Mouse (Mus musculus) intestine, embryonic 14.5 days (tissue): ENCODE data around the gene Fbxo28. TPM values are rescaled to one million over a fixed set of nuclear protein-coding genes. Genes with fewer than 3 reads are reported as not detected.

Experiments
- ATAC-seq: fragments of 200-750 bp; cut with Nextera tagmentation; replicated peaks from 2 replicates; pipeline ENCODE4 v1.8.0; 2017; ENCODE audit warnings: low read depth, moderate number of reproducible peaks, moderate TSS enrichment, moderate library complexity; ENCODE audit not compliant: low FRiP score, low TSS enrichment
- DNase-seq: peaks from one replicate; pipeline ENCODE4 v3.0.0-alpha.2; 2018; ENCODE audit warnings: low spot score
- H3K27ac ChIP-seq: fragments of 300-500 bp; sonication (generic); 2 replicates; pipeline ENCODE4 v1.5.1; 2014; ENCODE audit warnings: low read depth, mild to moderate bottlenecking, control low read depth
- H3K27me3 ChIP-seq: fragments of 300-500 bp; sonication (generic); replicated peaks from 2 replicates; pipeline ENCODE4 v1.6.1; 2014; ENCODE audit warnings: low read length, control low read depth; ENCODE audit not compliant: control insufficient read depth, insufficient read depth
- H3K36me3 ChIP-seq: fragments of 300-500 bp; sonication (generic); 2 replicates; pipeline ENCODE4 v1.6.1; 2014; ENCODE audit warnings: low read length, control low read depth; ENCODE audit not compliant: control insufficient read depth, insufficient read depth
- H3K4me1 ChIP-seq: fragments of 300-500 bp; sonication (generic); replicated peaks from 2 replicates; pipeline ENCODE4 v1.6.1; 2014; ENCODE audit warnings: low read length, control low read depth, mixed read lengths; ENCODE audit not compliant: control insufficient read depth, insufficient read depth
- H3K4me2 ChIP-seq: fragments of 300-500 bp; sonication (generic); 2 replicates; pipeline ENCODE4 v1.6.1; 2014; ENCODE audit warnings: low read length
- H3K4me3 ChIP-seq: fragments of 300-500 bp; sonication (generic); 2 replicates; pipeline ENCODE4 v1.5.1; 2014; ENCODE audit warnings: low read depth, low read length, control low read depth, mixed read lengths
- H3K9ac ChIP-seq: fragments of 300-500 bp; sonication (generic); 2 replicates; pipeline ENCODE4 v1.6.1; 2014; ENCODE audit warnings: mild to moderate bottlenecking, low read length
- H3K9me3 ChIP-seq: fragments of 300-500 bp; sonication (generic); 2 replicates; pipeline ENCODE4 v1.6.1; 2016; ENCODE audit warnings: low read length, control low read depth; ENCODE audit not compliant: control insufficient read depth
- WGBS: fragments of 180-500 bp; shearing (Covaris S2); extraction: QIAGEN DNeasy Blood & Tissue Kit; methylation state at CpG from one replicate; pipeline ENCODE4 v1.1.7; 2014; 5-methylcytosine and 5-hydroxymethylcytosine counted together
- polyA plus RNA-seq: library from polyadenylated mRNA; unstranded; fragments of >200 nt; fragmentation: Nextera tagmentation; extraction: Ambion mirVana; gene quantifications from 2 replicates; pipeline ENCODE4 v1.2.1, GENCODE M21; 2014

Fbxo28 gene
- polyA plus RNA-seq, 1 experiment from 2014 or later: 22.6 TPM

- WGBS: 82% methylated on average over 2 of the region's 2 CpGs
- H3K27me3 ChIP-seq: no peaks in the 10 kb centered on the region
- ATAC-seq: no peak
These were observed 31.1 kb downstream of the Fbxo28 start for GRCm38 (mm10) chr1:182310316-182310715.

GRCm38 (mm10) chr1:182309403-182309802 is 32.0 kb downstream of the Fbxo28 start:
- Histone ChIP-seq H3K4me1 (no peaks in the 10 kb centered on the region), H3K27ac (no peak overlapping the region), H3K9ac (no peak overlapping the region), H3K36me3 (peaks cover 8% of the 10 kb centered on the region), H3K9me3 (0 out of 2 replicates have a peak, but pooled peaks cover 4% of the 10 kb centered on the region), H3K4me3 (no peak overlapping the region), H3K4me2 (no peak overlapping the region), H3K27me3 (no peaks in the 10 kb centered on the region)
- no peak for DNase-seq
- WGBS: 83% methylated on average over 5 of the region's 5 CpGs
- no peak for ATAC-seq

More at GRCm38 (mm10) chr1:182310316-182310715, 31.1 kb downstream of the Fbxo28 start:
- Histone ChIP-seq H3K4me1 (no peaks in the 10 kb centered on the region), H3K27ac (no peak overlapping the region), H3K9me3 (0 out of 2 replicates have a peak, but pooled peaks cover 4% of the 10 kb centered on the region), H3K36me3 (peaks cover 17% of the 10 kb centered on the region), H3K9ac (no peak overlapping the region), H3K4me2 (no peak overlapping the region), H3K4me3 (no peak overlapping the region)
- no peak for DNase-seq

- Histone ChIP-seq H3K36me3 (no peaks in the 10 kb centered on the region), H3K4me1 (no peaks in the 10 kb centered on the region), H3K4me3 (no peak overlapping the region), H3K9me3 (no peaks in the 10 kb centered on the region), H3K27me3 (no peaks in the 10 kb centered on the region), H3K4me2 (no peak overlapping the region), H3K27ac (no peak overlapping the region), H3K9ac (no peak overlapping the region)
- 84% methylated on average over 5 of the region's 5 CpGs for WGBS
- no peak for DNase-seq
- ATAC-seq: no peak
These were observed 38.5 kb downstream of the Fbxo28 start for GRCm38 (mm10) chr1:182302916-182303315.

GRCm38 (mm10) chr1:182302176-182302870 is 39.1 kb downstream of the Fbxo28 start:
- no peak overlapping the region for H3K27ac ChIP-seq
- 83% methylated on average over 6 of the region's 6 CpGs for WGBS

GRCm38 (mm10) chr1:182297821-182298220 is 43.6 kb downstream of the Fbxo28 start:
- no peak for ATAC-seq
- H3K4me2 ChIP-seq: no peak overlapping the region
- WGBS: 88% methylated on average over 5 of the region's 5 CpGs

More at GRCm38 (mm10) chr1:182302176-182302870, 39.1 kb downstream of the Fbxo28 start:
- H3K27me3 ChIP-seq: no peaks in the 10 kb centered on the region
- DNase-seq: no peak
- no peaks in the 10 kb centered on the region for H3K36me3 ChIP-seq
- no peak overlapping the region for H3K4me3 ChIP-seq
- H3K9me3 ChIP-seq: no peaks in the 10 kb centered on the region
- no peak overlapping the region for H3K4me2 ChIP-seq
- H3K4me1 ChIP-seq: no peaks in the 10 kb centered on the region
- H3K9ac ChIP-seq: no peak overlapping the region
- ATAC-seq: no peak

GRCm38 (mm10) chr1:182297246-182297645 is 44.2 kb downstream of the Fbxo28 start:
- Histone ChIP-seq H3K9ac (no peak overlapping the region), H3K36me3 (no peaks in the 10 kb centered on the region), H3K4me2 (no peak overlapping the region), H3K4me1 (no peaks in the 10 kb centered on the region), H3K4me3 (no peak overlapping the region), H3K27ac (no peak overlapping the region), H3K27me3 (no peaks in the 10 kb centered on the region), H3K9me3 (no peaks in the 10 kb centered on the region)
- 85% methylated on average over 3 of the region's 3 CpGs for WGBS
- DNase-seq (no peak), ATAC-seq (no peak)

More at GRCm38 (mm10) chr1:182297821-182298220, 43.6 kb downstream of the Fbxo28 start:
- Histone ChIP-seq H3K27ac (no peak overlapping the region), H3K9ac (no peak overlapping the region), H3K4me1 (no peaks in the 10 kb centered on the region), H3K4me3 (no peak overlapping the region), H3K9me3 (no peaks in the 10 kb centered on the region), H3K36me3 (no peaks in the 10 kb centered on the region), H3K27me3 (no peaks in the 10 kb centered on the region)
- no peak for DNase-seq

- Histone ChIP-seq H3K4me3 (no peak overlapping the region), H3K36me3 (no peaks in the 10 kb centered on the region), H3K9me3 (no peaks in the 10 kb centered on the region), H3K9ac (no peak overlapping the region), H3K27ac (no peak overlapping the region), H3K27me3 (no peaks in the 10 kb centered on the region), H3K4me1 (no peaks in the 10 kb centered on the region), H3K4me2 (no peak overlapping the region)
- WGBS: 82% methylated on average over 6 of the region's 6 CpGs
- ATAC-seq (no peak), DNase-seq (no peak)
These were observed 44.6 kb downstream of the Fbxo28 start for GRCm38 (mm10) chr1:182296816-182297215.

- no peaks in the 10 kb centered on the region for H3K4me1 ChIP-seq
- H3K4me3 ChIP-seq: no peak overlapping the region
- no peaks in the 10 kb centered on the region for H3K36me3 ChIP-seq
- DNase-seq (no peak), ATAC-seq (no peak)
- H3K27me3 ChIP-seq: no peaks in the 10 kb centered on the region
- no peak overlapping the region for H3K27ac ChIP-seq
- 89% methylated on average over 6 of the region's 6 CpGs for WGBS
- H3K9ac ChIP-seq: no peak overlapping the region
- no peak overlapping the region for H3K4me2 ChIP-seq
- H3K9me3 ChIP-seq: no peaks in the 10 kb centered on the region
These were observed 45.3 kb downstream of the Fbxo28 start for GRCm38 (mm10) chr1:182296141-182296540.

- ATAC-seq (no peak), DNase-seq (no peak)
- Histone ChIP-seq H3K4me3 (no peak overlapping the region), H3K9me3 (no peaks in the 10 kb centered on the region), H3K27me3 (no peaks in the 10 kb centered on the region), H3K4me2 (no peak overlapping the region), H3K4me1 (no peaks in the 10 kb centered on the region), H3K36me3 (no peaks in the 10 kb centered on the region), H3K27ac (no peak overlapping the region), H3K9ac (no peak overlapping the region)
- 63% methylated on average over 4 of the region's 4 CpGs for WGBS
These were observed 49.1 kb downstream of the Fbxo28 start for GRCm38 (mm10) chr1:182292291-182292690.
